Mouse (Mus musculus) liver, embryonic 14.5 days (tissue): ENCODE results near the gene Olfr187.

Experiments
- CTCF ChIP-seq: IDR thresholded peaks from 2 replicates; pipeline ENCODE4 v1.5.1; 2016; ENCODE audit warnings: antibody characterized with exemption, low read depth, control low read depth
- EP300 ChIP-seq: IDR thresholded peaks from 2 replicates; pipeline ENCODE4 v1.6.1; 2016; ENCODE audit warnings: antibody characterized with exemption, low read depth

- no peak for TF ChIP-seq EP300
- no peak for TF ChIP-seq CTCF
These were observed at the start of gene Olfr187 for GRCm38 (mm10) chr16:59039710-59040109.
